Mouse (Mus musculus) CH12.LX (cell line): ENCODE data around the gene Mov10l1. TPM values are rescaled to one million over a fixed set of nuclear protein-coding genes. Genes with fewer than 3 reads are reported as not detected.

Experiments
- DNase-seq: peaks from one replicate; pipeline ENCODE4 v3.0.0-alpha.2; 2013; ENCODE audit errors: extremely low read depth
- H3K27ac ChIP-seq: 2 replicates; pipeline ENCODE4 v1.5.1; 2012; ENCODE audit warnings: low read depth, mild to moderate bottlenecking, control low read depth, moderate library complexity; ENCODE audit not compliant: insufficient read depth
- H3K27me3 ChIP-seq: replicated peaks from 2 replicates; pipeline ENCODE3; 2012; ENCODE audit warnings: inconsistent platforms
- H3K36me3 ChIP-seq, 2 experiments: replicated peaks in 1 of 2; 2 replicates each; pipeline versions ENCODE3 to v1.6.1; 2012; ENCODE audit warnings: inconsistent platforms in 1 of 2, low read length in 1 of 2, mild to moderate bottlenecking in 1 of 2, mixed read lengths in 1 of 2, moderate library complexity in 1 of 2; ENCODE audit not compliant: control insufficient read depth in 1 of 2, insufficient read depth in 1 of 2
- H3K4me1 ChIP-seq, 2 experiments: 2 replicates each; pipeline ENCODE4 v1.6.1; 2012; ENCODE audit warnings: inconsistent platforms in 1 of 2, moderate library complexity in 1 of 2; ENCODE audit not compliant: insufficient read depth in 2 of 2, control insufficient read depth in 1 of 2
- H3K4me2 ChIP-seq: 2 replicates; pipeline ENCODE4 v1.6.1; 2012; ENCODE audit warnings: low read depth, mild to moderate bottlenecking, control low read depth; ENCODE audit not compliant: poor library complexity, insufficient read depth, severe bottlenecking
- H3K4me3 ChIP-seq, 3 experiments: fragments of 150-350 bp in 1 of 3; sonication (generic) in 1 of 3; replicated peaks in 1 of 3; 2 replicates each; pipeline versions ENCODE3 to v1.5.1; 2011 to 2012; ENCODE audit warnings: low read depth in 2 of 3, low read length in 2 of 3, mild to moderate bottlenecking in 2 of 3, moderate library complexity in 2 of 3, control low read depth in 1 of 3, improper control_type of control experiment in 1 of 3, inconsistent platforms in 1 of 3, mixed read lengths in 1 of 3; ENCODE audit not compliant: poor library complexity in 1 of 3
- H3K79me2 ChIP-seq: replicated peaks from 2 replicates; pipeline ENCODE4 v1.6.1; 2012; ENCODE audit warnings: mild to moderate bottlenecking, moderate library complexity; ENCODE audit not compliant: control insufficient read depth, poor library complexity, insufficient read depth, severe bottlenecking; ENCODE audit errors: extremely low read depth
- H3K9ac ChIP-seq: 2 replicates; pipeline ENCODE4 v1.6.1; 2012; ENCODE audit warnings: low read depth, mild to moderate bottlenecking, control low read depth, moderate library complexity; ENCODE audit not compliant: insufficient read depth
- H3K9me3 ChIP-seq: replicated peaks from 2 replicates; pipeline ENCODE3; 2012; ENCODE audit warnings: low read length, inconsistent platforms, mixed read lengths
- BHLHE40 ChIP-seq: IDR thresholded peaks from 2 replicates; pipeline ENCODE4 v1.6.1; 2011; ENCODE audit warnings: mild to moderate bottlenecking, low read depth, low read length, improper control_type of control experiment
- CHD1 ChIP-seq: IDR thresholded peaks from 2 replicates; pipeline ENCODE4 v1.6.1; 2012; ENCODE audit warnings: low read depth, low read length, improper control_type of control experiment, inconsistent platforms
- CHD2 ChIP-seq: IDR thresholded peaks from 2 replicates; pipeline ENCODE4 v1.6.1; 2011; ENCODE audit warnings: low read length, improper control_type of control experiment
- GABPA ChIP-seq: IDR thresholded peaks from 2 replicates; pipeline ENCODE4 v1.6.1; 2012; ENCODE audit warnings: low read depth, low read length, improper control_type of control experiment, inconsistent platforms; ENCODE audit not compliant: insufficient replicate concordance
- HCFC1 ChIP-seq: IDR thresholded peaks from 2 replicates; pipeline ENCODE4 v1.6.1; 2012; ENCODE audit warnings: low read depth, mild to moderate bottlenecking, inconsistent platforms, low read length, improper control_type of control experiment
- IRF4 ChIP-seq: IDR thresholded peaks from 2 replicates; pipeline ENCODE4 v1.6.1; 2014; ENCODE audit warnings: low read depth, mild to moderate bottlenecking, inconsistent platforms, low read length, improper control_type of control experiment
- MAZ ChIP-seq: IDR thresholded peaks from 2 replicates; pipeline ENCODE4 v1.6.1; 2012; ENCODE audit warnings: low read depth, mild to moderate bottlenecking, inconsistent platforms, low read length, improper control_type of control experiment, moderate library complexity
- MEF2A ChIP-seq: IDR thresholded peaks from 2 replicates; pipeline ENCODE4 v1.6.1; 2014; ENCODE audit warnings: low read depth, mild to moderate bottlenecking, inconsistent platforms, low read length, improper control_type of control experiment, borderline replicate concordance
- MXI1 ChIP-seq: IDR thresholded peaks from 2 replicates; pipeline ENCODE4 v1.6.1; 2011; ENCODE audit warnings: mild to moderate bottlenecking, low read depth, low read length, improper control_type of control experiment
- MYC ChIP-seq: IDR thresholded peaks from 2 replicates; pipeline ENCODE4 v1.6.1; 2011; ENCODE audit warnings: low read depth, mild to moderate bottlenecking, improper control_type of control experiment, low read length
- NRF1 ChIP-seq: IDR thresholded peaks from 2 replicates; pipeline ENCODE4 v1.6.1; 2014; ENCODE audit warnings: low read depth, mild to moderate bottlenecking, inconsistent platforms, low read length, improper control_type of control experiment, moderate library complexity
- PAX5 ChIP-seq: IDR thresholded peaks from 2 replicates; pipeline ENCODE4 v1.6.1; 2012; ENCODE audit warnings: low read length, inconsistent platforms, mixed read lengths
- POLR2A ChIP-seq: IDR thresholded peaks from 2 replicates; pipeline ENCODE4 v1.6.1; 2011; ENCODE audit warnings: low read depth, mild to moderate bottlenecking, improper control_type of control experiment, low read length
- POLR2AphosphoS2 ChIP-seq: IDR thresholded peaks from 2 replicates; pipeline ENCODE4 v1.6.1; 2011; ENCODE audit warnings: low read depth, low read length, improper control_type of control experiment
- RAD21 ChIP-seq: IDR thresholded peaks from 2 replicates; pipeline ENCODE4 v1.6.1; 2011; ENCODE audit warnings: low read depth, mild to moderate bottlenecking, low read length, improper control_type of control experiment, moderate library complexity
- SIN3A ChIP-seq: IDR thresholded peaks from 2 replicates; pipeline ENCODE4 v1.6.1; 2012; ENCODE audit warnings: low read length, improper control_type of control experiment, inconsistent platforms
- SMC3 ChIP-seq: IDR thresholded peaks from 2 replicates; pipeline ENCODE4 v1.6.1; 2011; ENCODE audit warnings: low read depth, low read length, improper control_type of control experiment
- TCF12 ChIP-seq: IDR thresholded peaks from 2 replicates; pipeline ENCODE4 v1.6.1; 2014; ENCODE audit warnings: low read depth, mild to moderate bottlenecking, inconsistent platforms, low read length, improper control_type of control experiment
- UBTF ChIP-seq: IDR thresholded peaks from 2 replicates; pipeline ENCODE4 v1.6.1; 2012; ENCODE audit warnings: low read depth, mild to moderate bottlenecking, inconsistent platforms, low read length, improper control_type of control experiment, moderate library complexity
- USF1 ChIP-seq: IDR thresholded peaks from 2 replicates; pipeline ENCODE4 v1.6.1; 2014; ENCODE audit warnings: low read depth, mild to moderate bottlenecking, inconsistent platforms, low read length, improper control_type of control experiment
- ZC3H11A ChIP-seq: IDR thresholded peaks from 2 replicates; pipeline ENCODE4 v1.6.1; 2012; ENCODE audit warnings: low read depth, mild to moderate bottlenecking, inconsistent platforms, low read length, improper control_type of control experiment
- ZMIZ1 ChIP-seq: IDR thresholded peaks from 2 replicates; pipeline ENCODE4 v1.6.1; 2012; ENCODE audit warnings: low read depth, mild to moderate bottlenecking, inconsistent platforms, low read length, improper control_type of control experiment
- ZNF384 ChIP-seq: IDR thresholded peaks from 2 replicates; pipeline ENCODE4 v1.6.1; 2012; ENCODE audit warnings: low read depth, low read length, improper control_type of control experiment, inconsistent platforms
- dilution Hi-C: fragments of 300-500 bp; cut with MboI; formaldehyde crosslinking; loops from 2 replicates; pipeline ENCODE4 v1.14.3; 2020; ENCODE audit warnings: low sequenced_read_pairs; ENCODE audit not compliant: extremely low pct_unique_long_range_greater_than_20kb, extremely low pct_ligation_motif_present
- in situ Hi-C: fragments of 300-500 bp; cut with MboI; formaldehyde crosslinking; loops from 3 replicates; pipeline ENCODE4 v1.14.3; 2019; ENCODE audit warnings: low sequenced_read_pairs, low pct_ligation_motif_present, low pct_unique_long_range_greater_than_20kb, mixed read lengths
- polyA plus RNA-seq: library from polyadenylated mRNA; unstranded; fragments of >175 nt; gene quantifications from 2 replicates; pipeline ENCODE4 v1.2.1, GENCODE M21; 2012; ENCODE audit warnings: low read depth; ENCODE audit not compliant: insufficient read length
- total RNA-seq, 2 experiments: library from RNA; depleted of rRNA; stranded (reverse); fragments of 300-350 nt in 1 of 2; fragments of >200 nt in 1 of 2; gene quantifications; 2 replicates each; pipeline ENCODE4 v1.2.3; 2012 to 2014

Mov10l1 gene
- total and polyA plus RNA-seq, 3 experiments, result not detected

GRCm38 (mm10) chr15:89054666-89055065 is 72.0 kb downstream of the Mov10l1 start:
- DNase-seq, result no peak
- no peaks in the 10 kb centered on the region for H3K36me3 ChIP-seq
- no peak overlapping the region for H3K9ac ChIP-seq
- H3K4me2 ChIP-seq, result no peak overlapping the region
- H3K27ac ChIP-seq, result no peak overlapping the region
- no peaks in the 10 kb centered on the region for H3K79me2 ChIP-seq
- H3K4me3 ChIP-seq, result no peak overlapping the region
- TF ChIP-seq UBTF (no peak), GABPA (no peak), MXI1 (no peak), ZC3H11A (no peak), SIN3A (no peak), PAX5 (no peak), ZMIZ1 (no peak), USF1 (no peak), CHD2 (no peak), POLR2A (no peak), ZNF384 (no peak), MEF2A (no peak), TCF12 (no peak), POLR2AphosphoS2 (no peak), NRF1 (no peak), CHD1 (no peak), MAZ (no peak)
- no peaks in the 10 kb centered on the region for H3K4me1 ChIP-seq
- dilution Hi-C loops, result no loop called here
- H3K27me3 ChIP-seq, result peaks cover 84% of the 10 kb centered on the region
- in situ Hi-C loops, result loop anchor here (25.0 kb wide), 1 partner anchor 92 kb away; the partner anchor contains the start of gene Ttll8
- H3K9me3 ChIP-seq, result no peaks in the 10 kb centered on the region

DNA sequence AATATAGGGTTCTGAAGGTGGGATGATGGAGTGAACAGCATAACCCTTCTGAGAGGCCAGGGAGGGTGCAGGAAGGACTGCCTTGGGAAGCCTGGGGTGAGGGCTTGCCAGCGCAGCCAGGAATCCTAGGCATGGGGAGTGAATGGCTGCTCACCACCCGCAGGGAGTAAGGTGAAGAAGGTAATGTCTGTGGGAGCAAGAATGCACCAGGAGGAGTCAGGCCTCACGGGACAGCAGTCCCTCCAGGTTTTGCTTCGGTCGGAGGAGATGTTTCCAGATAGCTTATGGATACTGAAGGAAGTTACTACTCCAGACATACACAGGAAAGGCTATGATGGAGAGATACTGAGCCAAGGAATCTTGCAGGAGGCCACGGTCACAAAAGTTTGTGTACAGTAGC is 76.0 kb downstream of the Mov10l1 start:
- DNase-seq, result no peak
- no peaks in the 10 kb centered on the region for H3K79me2 ChIP-seq
- H3K4me1 ChIP-seq, result no peaks in the 10 kb centered on the region
- no peak overlapping the region for H3K4me3 ChIP-seq
- peaks cover 6% of the 10 kb centered on the region for H3K9me3 ChIP-seq
- no peaks in the 10 kb centered on the region for H3K36me3 ChIP-seq
- no peak for TF ChIP-seq GABPA
- TF ChIP-seq SMC3, result no peak
- no peak for TF ChIP-seq BHLHE40
- TF ChIP-seq IRF4, result no peak
- no peak for TF ChIP-seq RAD21
- no peak for TF ChIP-seq MYC
- TF ChIP-seq UBTF, result no peak
- TF ChIP-seq HCFC1, result no peak
- in situ Hi-C loops (loop anchor here (25.0 kb wide), 1 partner anchor 96 kb away; the partner anchor contains the start of gene Ttll8), dilution Hi-C loops (no loop called here)
- H3K27ac ChIP-seq, result no peak overlapping the region
- H3K27me3 ChIP-seq, result peaks cover 85% of the 10 kb centered on the region
- no peak overlapping the region for H3K4me2 ChIP-seq
- H3K9ac ChIP-seq, result no peak overlapping the region
